Mouse (Mus musculus) liver, adult 2 months (tissue): Measurements from ENCODE around the gene Ankle1. TPM values are rescaled to one million over a fixed set of nuclear protein-coding genes. Genes with fewer than 3 reads are reported as not detected.

Experiments
- DNase-seq: peaks from one replicate; pipeline ENCODE4 v3.0.0-alpha.2; 2011; ENCODE audit warnings: low read depth, low spot score; ENCODE audit errors: extremely low read depth
- H3K27ac ChIP-seq: fragments of 200-500 bp; replicated peaks from 2 replicates; pipeline ENCODE4 v1.5.1; 2012; ENCODE audit warnings: low read depth, mild to moderate bottlenecking, control low read depth, inconsistent platforms, low read length; ENCODE audit not compliant: insufficient read depth
- H3K27me3 ChIP-seq: fragments of 200-500 bp; 2 replicates; pipeline ENCODE4 v1.6.1; 2012; ENCODE audit warnings: mild to moderate bottlenecking, moderate library complexity, low read length, inconsistent platforms; ENCODE audit not compliant: control insufficient read depth, insufficient read depth
- H3K36me3 ChIP-seq: fragments of 200-500 bp; 2 replicates; pipeline ENCODE4 v1.6.1; 2012; ENCODE audit warnings: low read length, inconsistent platforms; ENCODE audit not compliant: control insufficient read depth, insufficient read depth
- H3K4me1 ChIP-seq: fragments of 200-500 bp; 2 replicates; pipeline ENCODE4 v1.6.1; 2011; ENCODE audit warnings: low read length; ENCODE audit not compliant: control insufficient read depth, insufficient read depth
- H3K4me3 ChIP-seq: fragments of 200-500 bp; 2 replicates; pipeline ENCODE4 v1.5.1; 2011; ENCODE audit warnings: low read depth, mild to moderate bottlenecking, control low read depth, low read length, moderate library complexity; ENCODE audit not compliant: insufficient read depth
- H3K79me2 ChIP-seq: fragments of 200-500 bp; 2 replicates; pipeline ENCODE4 v1.6.1; 2012; ENCODE audit warnings: inconsistent platforms, mild to moderate bottlenecking, low read length, moderate library complexity; ENCODE audit not compliant: control insufficient read depth, insufficient read depth
- H3K9ac ChIP-seq: fragments of 200-500 bp; 2 replicates; pipeline ENCODE4 v1.6.1; 2012; ENCODE audit warnings: low read depth, mild to moderate bottlenecking, control low read depth, inconsistent platforms, low read length
- CTCF ChIP-seq: fragments of 200-500 bp; IDR thresholded peaks from 2 replicates; pipeline ENCODE4 v1.5.1; 2011; ENCODE audit warnings: low read depth, low read length, control low read depth
- POLR2A ChIP-seq: fragments of 200-500 bp; IDR thresholded peaks from 2 replicates; pipeline ENCODE4 v1.6.1; 2011; ENCODE audit warnings: low read length, control low read depth; ENCODE audit not compliant: insufficient read depth; ENCODE audit errors: extremely low read depth
- WGBS: fragments of 180-500 bp; shearing (Covaris S2); methylation state at CpG from one replicate; pipeline ENCODE4 v1.1.7; 2018; 5-methylcytosine and 5-hydroxymethylcytosine counted together
- polyA plus RNA-seq: library from polyadenylated mRNA; depleted of rRNA; stranded (reverse); fragments of >200 nt; gene quantifications from 2 replicates; pipeline ENCODE4 v1.2.3, GENCODE M21; 2012
- total RNA-seq: library from RNA; depleted of rRNA; stranded (reverse); fragments of >200 nt; gene quantifications from 2 replicates; pipeline ENCODE4 v1.2.3, GENCODE M21; 2014

Gene Ankle1
- total and polyA plus RNA-seq, 2 experiments: 0.09 to 0.22 TPM

DNA sequence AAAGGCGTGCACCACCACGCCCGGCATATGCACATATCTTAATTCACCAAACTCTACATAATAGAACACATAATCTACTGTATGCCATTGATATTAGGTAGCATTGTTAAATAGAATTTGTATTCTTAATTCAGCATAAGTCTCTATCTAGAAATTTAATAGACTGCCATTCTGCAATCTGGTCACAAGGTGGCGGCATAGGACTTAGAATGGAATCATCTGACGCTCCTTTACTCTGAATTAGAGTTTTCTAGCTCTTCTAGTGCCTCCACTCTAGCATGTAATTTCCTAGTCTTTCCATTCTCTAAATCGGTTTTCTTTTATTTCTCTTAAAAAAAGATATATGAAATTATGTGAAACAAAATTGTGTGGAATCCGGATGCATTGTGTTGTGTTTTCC, 35.6 kb downstream of the Ankle1 start:
- Histone ChIP-seq H3K79me2 (no peaks in the 10 kb centered on the region), H3K36me3 (no peaks in the 10 kb centered on the region), H3K9ac (no peak overlapping the region), H3K4me3 (no peak overlapping the region), H3K4me1 (no peaks in the 10 kb centered on the region), H3K27me3 (no peaks in the 10 kb centered on the region), H3K27ac (no peak overlapping the region)
- peak; percentile 53 for DNase-seq
- TF ChIP-seq CTCF (peak; percentile 53), POLR2A (no peak)
- under 1% methylated on average over 7 of the region's 7 CpGs for WGBS

DNA sequence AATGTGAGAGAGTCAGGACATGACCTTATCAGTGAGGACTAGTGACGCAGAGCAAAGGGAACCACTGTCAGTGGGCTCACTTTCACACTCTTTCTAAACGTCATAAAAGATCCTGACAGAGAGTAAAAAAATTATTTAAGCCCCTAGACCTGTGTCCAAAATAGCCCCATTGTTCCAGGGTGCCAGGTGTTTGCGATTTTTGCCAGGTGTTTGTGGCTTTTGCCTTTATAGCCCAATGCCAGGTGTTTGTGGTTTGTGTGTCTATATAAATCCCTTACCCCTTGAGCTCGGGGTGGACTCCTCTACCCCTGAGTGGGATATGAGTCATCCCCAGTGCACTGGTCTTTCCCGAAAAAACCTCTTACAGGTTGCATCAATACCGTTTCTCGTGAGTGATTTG, 39.3 kb downstream of the Ankle1 start:
- H3K27ac ChIP-seq: no peak overlapping the region
- H3K4me1 ChIP-seq: no peaks in the 10 kb centered on the region
- H3K27me3 ChIP-seq: no peaks in the 10 kb centered on the region
- DNase-seq: no peak
- no peaks in the 10 kb centered on the region for H3K79me2 ChIP-seq
- no peak overlapping the region for H3K4me3 ChIP-seq
- H3K36me3 ChIP-seq: no peaks in the 10 kb centered on the region
- no peak overlapping the region for H3K9ac ChIP-seq
- no peak for TF ChIP-seq POLR2A
- TF ChIP-seq CTCF: no peak
- WGBS: 76% methylated on average over 7 of the region's 7 CpGs

DNA sequence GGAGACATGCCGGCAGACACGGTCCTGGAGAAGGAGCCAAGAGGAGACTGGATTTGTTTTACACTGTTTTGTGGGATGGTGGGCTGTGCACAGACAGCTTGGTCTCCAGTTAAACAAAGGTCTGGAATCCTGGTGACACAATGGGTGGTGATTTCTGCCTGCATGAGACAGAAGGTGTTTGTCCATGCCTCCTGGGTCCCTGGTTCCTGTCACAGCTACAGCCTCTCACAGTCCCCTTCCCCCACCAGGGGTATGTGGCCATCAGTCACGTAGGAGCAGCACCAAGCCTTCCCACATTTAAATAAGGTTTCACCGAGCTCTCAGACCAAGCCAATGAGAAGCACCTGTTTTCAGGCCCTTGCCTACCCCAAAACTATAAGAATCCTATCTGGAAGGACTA, 45.5 kb downstream of the Ankle1 start:
- Histone ChIP-seq H3K27ac (no peak overlapping the region), H3K4me3 (no peak overlapping the region), H3K79me2 (no peaks in the 10 kb centered on the region), H3K4me1 (no peaks in the 10 kb centered on the region), H3K27me3 (no peaks in the 10 kb centered on the region), H3K9ac (no peak overlapping the region), H3K36me3 (no peaks in the 10 kb centered on the region)
- TF ChIP-seq POLR2A (no peak), CTCF (no peak)
- WGBS: 77% methylated on average over 4 of the region's 4 CpGs
- DNase-seq: no peak

DNA sequence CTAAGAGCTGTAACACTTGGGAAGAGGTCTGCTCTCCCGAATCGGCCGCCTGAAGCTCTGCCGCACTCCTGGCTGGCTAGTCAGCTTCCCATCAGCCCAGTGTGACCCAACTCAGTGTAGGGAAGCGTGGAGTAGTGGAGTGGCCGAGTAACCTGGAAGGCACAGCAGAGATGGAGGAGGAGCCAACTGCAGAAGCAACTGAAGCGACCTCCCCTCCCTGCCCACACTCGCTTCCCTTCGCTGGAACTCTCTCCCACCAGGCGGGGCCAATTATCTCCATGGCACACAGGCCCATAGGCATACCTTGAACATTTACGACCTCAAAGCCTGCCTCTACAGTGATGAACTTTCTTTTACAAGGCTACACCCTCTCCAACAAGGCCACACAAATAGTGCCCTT, 46.0 kb downstream of the Ankle1 start:
- H3K4me3 ChIP-seq: no peak overlapping the region
- no peak overlapping the region for H3K27ac ChIP-seq
- H3K79me2 ChIP-seq: no peaks in the 10 kb centered on the region
- H3K9ac ChIP-seq: no peak overlapping the region
- DNase-seq: no peak
- no peaks in the 10 kb centered on the region for H3K4me1 ChIP-seq
- no peaks in the 10 kb centered on the region for H3K27me3 ChIP-seq
- WGBS: 64% methylated on average over 11 of the region's 11 CpGs
- TF ChIP-seq CTCF (no peak), POLR2A (no peak)
- H3K36me3 ChIP-seq: no peaks in the 10 kb centered on the region

DNA sequence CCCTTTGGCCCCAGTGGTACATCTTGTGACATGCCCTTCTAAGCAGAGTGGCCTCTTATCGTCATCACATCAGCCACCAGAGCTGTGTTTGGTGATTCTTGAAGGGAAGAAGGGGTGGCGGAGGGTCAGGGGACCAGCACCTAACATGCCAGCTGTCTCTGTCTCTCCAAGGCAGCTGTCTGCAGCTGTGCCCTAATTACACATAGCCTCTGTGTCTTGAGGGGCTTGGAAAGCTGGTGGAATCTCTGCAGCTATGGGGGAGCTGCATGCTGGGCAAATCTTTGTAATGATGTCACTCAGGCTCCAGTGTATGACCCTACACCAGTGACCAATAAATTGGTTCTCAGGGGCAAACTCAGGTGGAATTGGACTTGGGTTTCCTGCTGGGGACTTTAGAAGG, 46.9 kb downstream of the Ankle1 start:
- Histone ChIP-seq H3K79me2 (no peaks in the 10 kb centered on the region), H3K4me3 (no peak overlapping the region), H3K27me3 (no peaks in the 10 kb centered on the region), H3K36me3 (no peaks in the 10 kb centered on the region), H3K4me1 (no peaks in the 10 kb centered on the region), H3K9ac (no peak overlapping the region), H3K27ac (no peak overlapping the region)
- no peak for DNase-seq
- TF ChIP-seq POLR2A: no peak
- TF ChIP-seq CTCF: no peak
- WGBS: 71% methylated on average over 2 of the region's 2 CpGs

DNA sequence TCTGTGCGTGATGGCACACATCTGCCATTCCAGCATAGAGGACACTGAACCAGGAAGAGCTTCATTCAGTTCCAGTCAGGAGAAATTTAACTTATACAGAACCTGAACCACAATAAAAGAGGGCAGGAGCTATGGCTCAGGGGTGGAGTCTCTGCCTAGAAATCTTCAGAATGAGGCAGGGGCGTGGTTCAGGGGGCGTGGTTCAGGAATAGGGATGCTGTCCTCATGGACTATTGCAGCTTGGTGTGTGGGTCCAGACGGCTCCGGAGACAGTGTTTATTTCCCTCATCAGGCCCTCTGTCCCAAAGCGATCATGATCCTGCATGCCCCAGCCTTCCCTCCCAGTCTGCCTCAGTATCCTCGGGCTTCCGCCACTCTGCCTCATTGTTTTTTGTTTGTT, 48.9 kb downstream of the Ankle1 start:
- Histone ChIP-seq H3K27me3 (no peaks in the 10 kb centered on the region), H3K27ac (no peak overlapping the region), H3K79me2 (no peaks in the 10 kb centered on the region), H3K36me3 (no peaks in the 10 kb centered on the region), H3K9ac (no peak overlapping the region), H3K4me3 (no peak overlapping the region), H3K4me1 (no peaks in the 10 kb centered on the region)
- no peak for DNase-seq
- TF ChIP-seq CTCF (no peak), POLR2A (no peak)
- 82% methylated on average over 8 of the region's 8 CpGs for WGBS
